In the genomic region with DNA sequence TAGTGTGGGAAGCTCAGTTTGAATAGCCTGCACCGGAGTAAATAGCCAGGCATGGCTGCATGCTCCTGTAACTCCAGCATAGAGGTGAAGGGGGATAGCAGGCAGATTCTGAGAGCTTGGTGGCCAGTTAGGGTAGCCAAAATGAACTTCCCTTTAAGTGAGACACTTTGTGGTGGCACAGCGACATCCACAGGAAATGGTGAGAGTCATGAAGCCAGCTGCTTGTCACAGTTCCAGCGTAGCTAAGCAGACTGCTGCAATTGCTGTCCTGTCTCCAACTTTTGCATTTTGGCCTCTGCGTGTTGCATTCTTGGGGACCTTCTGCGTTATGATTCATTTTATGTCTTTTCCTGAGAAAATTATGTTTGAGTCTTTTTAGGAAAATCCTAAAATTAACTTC, we compare ENCODE assay signal across 10 mouse cellular contexts. TPM values are rescaled to one million over a fixed set of nuclear protein-coding genes. Genes with fewer than 3 reads are reported as not detected.
DNase-seq lines count a peak whose midpoint lies in the region; ATAC-seq and TF ChIP-seq lines count a peak whose summit lies in the region.
"Had no signal": no experiment of that assay in that cellular context is flagged by ENCODE, and none has a peak within 500 bp of the region (broad histone marks: within the 10 kb centered on the region; RNA-seq: fewer than 3 reads in every experiment).

No protein-coding gene starts in this region.

- H3K9ac ChIP-seq in lung, embryonic 14.5 days = no peak overlapping the region
- no peak overlapping the region for H3K9ac ChIP-seq in forebrain, embryonic 14.5 days (ENCODE audit: low read length)
- H3K9ac ChIP-seq: embryonic facial prominence, embryonic 12.5 days; neural tube, embryonic 13.5 days had no signal

- H3K27me3 ChIP-seq in thymus, adult 2 months (ENCODE audit: control insufficient read depth, insufficient read depth, low read length) = no peaks in the 10 kb centered on the region
- H3K27me3 ChIP-seq in lung, embryonic 14.5 days (ENCODE audit: insufficient read depth, low read length) = no peaks in the 10 kb centered on the region
- 0 out of 2 replicates have a peak, but pooled peaks cover 3% of the 10 kb centered on the region for H3K27me3 ChIP-seq in forebrain, embryonic 14.5 days (replicated peaks; ENCODE audit: control insufficient read depth, insufficient read depth, low read length)
- H3K27me3 ChIP-seq: neural tube, embryonic 13.5 days had no signal

- no peak overlapping the region for H3K4me2 ChIP-seq in lung, embryonic 14.5 days
- no peak overlapping the region for H3K4me2 ChIP-seq in forebrain, embryonic 14.5 days (ENCODE audit: low read length)
- H3K4me2 ChIP-seq: embryonic facial prominence, embryonic 12.5 days; neural tube, embryonic 13.5 days had no signal

- no peak for ATAC-seq in lung, embryonic 14.5 days (ENCODE audit: insufficient read depth)
- no peak for ATAC-seq in forebrain, embryonic 14.5 days

- H3K36me3 ChIP-seq in thymus, adult 2 months (ENCODE audit: control insufficient read depth, insufficient read depth, low read length) = no peaks in the 10 kb centered on the region
- no peaks in the 10 kb centered on the region for H3K36me3 ChIP-seq in lung, embryonic 14.5 days (ENCODE audit: insufficient read depth)
- H3K36me3 ChIP-seq in forebrain, embryonic 14.5 days (ENCODE audit: control insufficient read depth, insufficient read depth, low read length) = no peaks in the 10 kb centered on the region
- H3K36me3 ChIP-seq: embryonic facial prominence, embryonic 12.5 days; neural tube, embryonic 13.5 days had no signal

- H3K27ac ChIP-seq in thymus, adult 2 months (ENCODE audit: control insufficient read depth, insufficient read depth, low read length) = no peak overlapping the region
- H3K27ac ChIP-seq in lung, embryonic 14.5 days (ENCODE audit: low read depth) = no peak overlapping the region
- H3K27ac ChIP-seq in forebrain, embryonic 14.5 days (ENCODE audit: low read depth, low read length) = no peak overlapping the region
- H3K27ac ChIP-seq: embryonic facial prominence, embryonic 12.5 days; neural tube, embryonic 13.5 days had no signal

- WGBS in thymus, adult 2 months = 39% methylated on average over 5 of the region's 5 CpGs
- WGBS in lung, embryonic 14.5 days = 49% methylated on average over 5 of the region's 5 CpGs
- WGBS in forebrain, embryonic 14.5 days = 88% methylated on average over 5 of the region's 5 CpGs

- DNase-seq in embryo, embryonic 11 days = peak; percentile 17
- DNase-seq in embryo, embryonic 10.5 days (ENCODE audit: low spot score) = no peak
- DNase-seq in thymus, adult 2 months = peak; percentile 21
- no peak for DNase-seq in thymus, adult 18-20 months
- peak; percentile 46 to 66 for DNase-seq in heart, adult 9 months (ENCODE audit: low spot score in 2 of 2)
- peak; percentile 70 for DNase-seq in lung, embryonic 14.5 days
- no peak for DNase-seq in forebrain, embryonic 14.5 days (ENCODE audit: low spot score)
- DNase-seq in cerebellum, adult 11 months = no peak

- H3K4me3 ChIP-seq in thymus, adult 2 months (ENCODE audit: control insufficient read depth, insufficient read depth, low read length) = no peak overlapping the region
- H3K4me3 ChIP-seq in lung, embryonic 14.5 days (ENCODE audit: low read depth, low read length) = no peak overlapping the region
- H3K4me3 ChIP-seq in forebrain, embryonic 14.5 days (ENCODE audit: low read depth, low read length) = no peak overlapping the region
- H3K4me3 ChIP-seq: embryonic facial prominence, embryonic 12.5 days; neural tube, embryonic 13.5 days had no signal

- TF ChIP-seq POLR2A in thymus, adult 2 months (IDR thresholded peaks at IDR 0.05; ENCODE audit: control insufficient read depth, extremely low read depth, insufficient read depth, low read length, poor library complexity) = no peak

- TF ChIP-seq CTCF in thymus, adult 2 months (IDR thresholded peaks at IDR 0.05; ENCODE audit: borderline replicate concordance, control insufficient read depth, extremely low read depth, insufficient read depth, low read length, poor library complexity) = no peak
- peak; percentile 47 for TF ChIP-seq CTCF in lung, embryonic 14.5 days (IDR thresholded peaks at IDR 0.05; ENCODE audit: low read depth)

- H3K4me1 ChIP-seq in thymus, adult 2 months (replicated peaks; ENCODE audit: control insufficient read depth, insufficient read depth, low read length) = no peaks in the 10 kb centered on the region
- H3K4me1 ChIP-seq in lung, embryonic 14.5 days (ENCODE audit: insufficient read depth) = no peaks in the 10 kb centered on the region
- H3K4me1 ChIP-seq in forebrain, embryonic 14.5 days (ENCODE audit: control insufficient read depth, insufficient read depth, low read length) = no peaks in the 10 kb centered on the region
- H3K4me1 ChIP-seq: embryonic facial prominence, embryonic 12.5 days; neural tube, embryonic 13.5 days had no signal

- no peaks in the 10 kb centered on the region for H3K9me3 ChIP-seq in lung, embryonic 14.5 days (ENCODE audit: low read depth, low read length)
- H3K9me3 ChIP-seq in forebrain, embryonic 14.5 days (replicated peaks; ENCODE audit: control insufficient read depth, low read length) = no peaks in the 10 kb centered on the region
- H3K9me3 ChIP-seq: embryonic facial prominence, embryonic 12.5 days; neural tube, embryonic 13.5 days had no signal

RNA-seq across cellular contexts. Expression of a gene that starts 39.5 kb away (rescaled TPM):
- 0.47 and 0.51 TPM in 2 replicates for polyA plus RNA-seq in thymus, adult 2 months (2012; rRNA removed)
- polyA plus RNA-seq in lung, embryonic 14.5 days (2014; fragmentation: Nextera tagmentation; extraction: Ambion mirVana) = not detected in 2 replicates
- polyA plus RNA-seq in forebrain, embryonic 14.5 days (2014; fragmentation: Nextera tagmentation; extraction: Ambion mirVana) = not detected in 2 replicates
- polyA plus RNA-seq: embryonic facial prominence, embryonic 12.5 days; neural tube, embryonic 13.5 days had no signal

RNA-seq across cellular contexts. Expression of a gene that starts 44.0 kb away (rescaled TPM):
- 16.4 and 19.2 TPM in 2 replicates for polyA plus RNA-seq in thymus, adult 2 months (2012; rRNA removed)
- 18.6 and 19.7 TPM in 2 replicates for polyA plus RNA-seq in lung, embryonic 14.5 days (2014; fragmentation: Nextera tagmentation; extraction: Ambion mirVana)
- 56.5 and 62.7 TPM in 2 replicates for polyA plus RNA-seq in forebrain, embryonic 14.5 days (2014; fragmentation: Nextera tagmentation; extraction: Ambion mirVana)

Comparison
In these comparisons a context has a peak if more than half of its experiments do, and no peak if none do; other contexts are left out.
1. DNase-seq: peak in embryo, embryonic 11 days (single experiment), thymus, adult 2 months (single experiment), heart, adult 9 months (2 of 2) and lung, embryonic 14.5 days (single experiment); none in embryo, embryonic 10.5 days (single experiment), thymus, adult 18-20 months (0 of 2), forebrain, embryonic 14.5 days (single experiment) and cerebellum, adult 11 months (single experiment).